Mouse (Mus musculus) megakaryocyte, embryonic 14.5 days (primary cell): Measurements from ENCODE around the gene Rps28.

Source experiments
- FLI1 ChIP-seq: IDR thresholded peaks from 2 replicates; pipeline ENCODE4 v1.6.1; 2012; ENCODE audit warnings: low read length, inconsistent platforms, mixed read lengths
- GATA1 ChIP-seq: IDR thresholded peaks from 3 replicates; pipeline ENCODE4 v1.6.1; 2012; ENCODE audit warnings: mixed read lengths, low read length, inconsistent platforms, borderline replicate concordance

GRCm38 (mm10) chr17:33828892-33829291, 4.5 kb upstream of the Rps28 start:
- no peak for TF ChIP-seq GATA1
- no peak for TF ChIP-seq FLI1
